Mouse (Mus musculus): ENCODE data around the gene 2310039H08Rik.

DNA sequence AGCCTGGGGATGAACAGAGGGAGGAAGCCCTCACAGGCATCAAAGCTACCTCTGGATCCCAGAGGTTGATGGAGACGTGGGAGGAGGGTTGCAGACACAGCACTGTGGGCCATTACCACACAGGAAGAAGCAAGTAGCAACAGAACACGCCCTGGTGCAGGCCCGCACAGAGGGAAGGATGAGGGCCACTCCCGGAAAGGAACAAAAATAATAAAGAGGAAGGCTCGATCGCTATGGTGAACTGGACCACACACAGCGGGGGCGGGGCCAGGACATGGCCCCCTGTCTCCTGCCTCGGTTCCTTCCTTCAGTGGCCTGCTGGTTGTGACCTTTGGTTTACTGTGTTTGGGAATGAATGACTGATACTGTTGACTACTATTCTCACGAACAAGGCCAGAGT, 27.2 kb downstream of the 2310039H08Rik start:
- TF ChIP-seq EP300 (IDR thresholded peaks at IDR 0.05; ENCODE audit: low read depth) (no peak), CTCF (IDR thresholded peaks at IDR 0.05; ENCODE audit: low read depth) (no peak)
